In the genomic region with DNA sequence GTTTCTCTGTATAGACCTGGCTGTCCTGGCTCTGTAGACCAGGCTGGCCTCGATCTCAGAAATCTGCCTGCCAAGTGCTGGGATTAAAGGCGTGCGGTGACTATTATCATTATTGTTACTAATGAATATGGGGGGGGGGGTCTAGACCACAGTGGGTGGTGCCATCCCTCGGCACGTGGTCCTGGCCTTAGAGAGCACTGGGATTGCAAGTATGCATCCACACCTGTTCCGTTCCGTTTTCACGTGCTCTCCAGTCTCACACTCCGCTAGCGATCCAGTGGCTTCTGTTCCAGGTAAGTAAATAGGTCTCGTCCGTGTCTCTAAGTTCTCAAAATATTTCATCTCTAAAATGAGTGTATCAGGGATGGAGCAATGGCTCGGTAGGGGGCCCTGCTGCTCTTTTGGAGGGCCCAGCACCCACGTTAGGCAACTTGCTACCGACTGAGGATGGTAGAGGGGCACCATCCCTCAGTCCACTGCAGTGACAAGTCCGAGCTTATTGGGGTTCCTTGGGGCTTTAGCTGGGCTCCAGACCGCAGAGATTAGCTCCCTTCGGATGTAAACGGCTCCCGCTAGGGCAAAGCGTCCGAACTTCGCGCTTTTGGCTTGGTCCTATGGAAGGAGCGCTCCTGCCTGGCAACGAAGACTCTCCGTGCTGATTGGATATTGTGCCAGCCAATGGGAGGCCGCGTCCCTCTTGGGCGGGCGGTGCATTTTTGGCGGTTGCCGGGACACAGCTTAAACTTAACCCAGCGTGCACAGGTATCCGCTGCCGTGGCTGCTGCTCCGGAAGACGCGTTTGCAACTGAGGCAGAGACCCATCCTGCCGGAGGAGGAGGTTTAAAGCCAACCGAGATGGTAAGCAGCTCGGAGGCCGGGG, we compare ENCODE assay signal across 8 mouse cellular contexts. TPM values are rescaled to one million over a fixed set of nuclear protein-coding genes. Genes with fewer than 3 reads are reported as not detected.
DNase-seq lines count a peak whose midpoint lies in the region; ATAC-seq lines count a peak whose summit lies in the region.

A gene (plus strand): TSS at position 190 of the 880 bp plus-strand sequence.

- peak; percentile 100 for ATAC-seq in inflammation-experienced regulatory T-cells, adult 6 months
- peak; percentile 88 for ATAC-seq in megakaryocyte-erythroid progenitor cell, adult 5-6 weeks (replicated peaks; ENCODE audit: low FRiP score, low TSS enrichment, poor library complexity, severe bottlenecking)

- peak; percentile 94 to 98 for DNase-seq in adrenal gland, adult (ENCODE audit: inconsistent age in 2 of 2, low spot score in 1 of 2)
- peak; percentile 98 for DNase-seq in embryo, embryonic 10.5 days (ENCODE audit: low spot score)
- DNase-seq in gastrocnemius, postnatal 14 days = peak; percentile 92
- DNase-seq in left cerebral cortex, postnatal 10 days (ENCODE audit: extremely low spot score in 1 of 2, low spot score in 2 of 2) = peak; percentile 92 to 94
- peak; percentile 92 for DNase-seq in right cerebral cortex, postnatal 25 days
- peak; percentile 88 to 92 for DNase-seq in urinary bladder, postnatal 4 days (ENCODE audit: low spot score in 2 of 2)

- intact Hi-C loops in gastrocnemius, postnatal 14 days (cut with DNase I; ENCODE audit: low total_unique reads) = no loop called here
- intact Hi-C loops in left cerebral cortex, postnatal 10 days (cut with DNase I) = no loop called here

RNA-seq across cellular contexts. Expression of the gene that starts here (rescaled TPM):
- total RNA-seq in gastrocnemius, postnatal 14 days (2021) = 1 to 10 TPM in 1 of 2 experiments, under 1 TPM in 1; 0.78 to 1.1 TPM
- 10 to 100 TPM; 15.0 to 47.1 (median 15.9) TPM for polyA plus RNA-seq in inflammation-experienced regulatory T-cells, adult 6 months (2017; shearing (Covaris generic))
- 1 to 10 TPM; 1.2 to 1.7 TPM for total RNA-seq in left cerebral cortex, postnatal 10 days (2021)
- 201 and 223 TPM in 2 replicates for total RNA-seq in megakaryocyte-erythroid progenitor cell, adult 5-6 weeks (2014; fragmentation: Nextera tagmentation)
- total RNA-seq in megakaryocyte-erythroid progenitor cell, adult 5-6 weeks (2017) = 410 and 555 TPM in 2 replicates

Comparison
In these comparisons a context has a peak if more than half of its experiments do, and no peak if none do; other contexts are left out.
1. Peak in every context shown above with its lines: DNase-seq and ATAC-seq.
2. RNA of the gene that starts here (total RNA-seq): 201 to 555 TPM in megakaryocyte-erythroid progenitor cell, adult 5-6 weeks; 1.2 to 1.7 TPM in left cerebral cortex, postnatal 10 days and 0.78 to 1.1 TPM in gastrocnemius, postnatal 14 days; every median in the first group is over 10 times any median in the second.